15 mouse cellular contexts compared by ENCODE assay signal in the genomic region with DNA sequence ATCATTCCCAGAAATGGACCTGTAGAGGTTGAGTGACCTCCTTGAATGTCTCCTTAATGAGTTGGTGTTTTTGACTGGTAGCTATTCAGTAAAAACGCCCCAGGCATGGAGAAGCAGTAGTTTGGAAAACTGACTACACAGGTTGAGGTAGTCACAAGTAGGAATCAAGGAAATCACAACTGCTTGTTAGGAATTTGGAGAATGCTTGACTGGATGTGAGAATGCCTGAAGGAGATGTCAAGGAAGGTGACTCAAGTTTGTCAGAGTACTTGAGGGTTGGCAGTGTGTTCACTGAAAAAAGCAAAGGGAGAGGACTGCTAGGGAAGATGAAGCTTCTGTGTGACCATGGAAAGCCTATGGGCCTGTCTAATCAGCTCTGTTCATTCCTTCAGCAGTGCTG. TPM values are rescaled to one million over a fixed set of nuclear protein-coding genes. Genes with fewer than 3 reads are reported as not detected.
DNase-seq lines count a peak whose midpoint lies in the region; ATAC-seq and TF ChIP-seq lines count a peak whose summit lies in the region.
"Had no signal": no experiment of that assay in that cellular context is flagged by ENCODE, and none has a peak within 500 bp of the region (broad histone marks: within the 10 kb centered on the region; RNA-seq: fewer than 3 reads in every experiment).

No protein-coding gene starts in this region.

- 0 out of 2 replicates have a peak, but pooled peaks cover 3% of the 10 kb centered on the region for H3K9me3 ChIP-seq in heart, embryonic 13.5 days
- no peaks in the 10 kb centered on the region for H3K9me3 ChIP-seq in lung, embryonic 16.5 days (ENCODE audit: control insufficient read depth, low read length)
- no peaks in the 10 kb centered on the region for H3K9me3 ChIP-seq in CH12.LX (replicated peaks; ENCODE audit: low read length)
- H3K9me3 ChIP-seq in embryonic facial prominence, embryonic 12.5 days = no peaks in the 10 kb centered on the region

- TF ChIP-seq POLR2A in CH12.LX (IDR thresholded peaks at IDR 0.05; ENCODE audit: low read depth, low read length) = no peak

- dilution Hi-C loops in CH12.LX (cut with MboI; ENCODE audit: extremely low pct_ligation_motif_present, extremely low pct_unique_long_range_greater_than_20kb, low sequenced_read_pairs) = no loop called here

- no peak for TF ChIP-seq RAD21 in CH12.LX (IDR thresholded peaks at IDR 0.05; ENCODE audit: low read depth, low read length)

- in situ Hi-C loops in CH12.LX (cut with MboI; ENCODE audit: low pct_ligation_motif_present, low pct_unique_long_range_greater_than_20kb, low sequenced_read_pairs) = no loop called here

- H3K27me3 ChIP-seq in heart, embryonic 13.5 days (replicated peaks) = no peaks in the 10 kb centered on the region
- H3K27me3 ChIP-seq in lung, embryonic 16.5 days (ENCODE audit: control insufficient read depth, insufficient read depth, low read depth, low read length) = no peaks in the 10 kb centered on the region
- no peaks in the 10 kb centered on the region for H3K27me3 ChIP-seq in CH12.LX (replicated peaks)
- H3K27me3 ChIP-seq in embryonic facial prominence, embryonic 12.5 days = no peaks in the 10 kb centered on the region

- H3K27ac ChIP-seq in heart, embryonic 13.5 days (replicated peaks) = no peak overlapping the region
- no peak overlapping the region for H3K27ac ChIP-seq in lung, embryonic 16.5 days (ENCODE audit: low read length)
- no peak overlapping the region for H3K27ac ChIP-seq in CH12.LX (ENCODE audit: insufficient read depth, low read depth)
- H3K27ac ChIP-seq in embryonic facial prominence, embryonic 12.5 days = no peak overlapping the region
- H3K27ac ChIP-seq: kidney, postnatal 0 days; liver, embryonic 14.5 days; stomach, postnatal 0 days had no signal

- no peak for TF ChIP-seq EP300 in CH12.LX (IDR thresholded peaks at IDR 0.05; ENCODE audit: low read length)

- peak overlapping the region; percentile 85; the same call in 1 of the 2 replicates for H3K4me2 ChIP-seq in heart, embryonic 13.5 days
- peak overlapping the region; percentile 63; the same call in 1 of the 2 replicates for H3K4me2 ChIP-seq in lung, embryonic 16.5 days (ENCODE audit: low read depth, low read length)
- H3K4me2 ChIP-seq in CH12.LX (ENCODE audit: insufficient read depth, low read depth, poor library complexity, severe bottlenecking) = peak overlapping the region; percentile 96; the same call in 1 of the 2 replicates
- peak overlapping the region; percentile 61; the same call in 1 of the 2 replicates for H3K4me2 ChIP-seq in embryonic facial prominence, embryonic 12.5 days (replicated peaks)

- no peak overlapping the region for H3K4me3 ChIP-seq in heart, embryonic 13.5 days
- no peak overlapping the region for H3K4me3 ChIP-seq in lung, embryonic 16.5 days (ENCODE audit: low read length)
- H3K4me3 ChIP-seq in CH12.LX (replicated peaks in 1 of 3; ENCODE audit: low read depth in 2 of 3, low read length in 2 of 3, poor library complexity in 1 of 3) = no peak overlapping the region
- no peak overlapping the region for H3K4me3 ChIP-seq in embryonic facial prominence, embryonic 12.5 days

- TF ChIP-seq CTCF in CH12.LX (conservative IDR thresholded peaks at IDR 0.05 in 1 of 2, IDR thresholded peaks at IDR 0.05 in 1 of 2; ENCODE audit: low read depth in 2 of 2, low read length in 2 of 2) = no peak

- H3K9ac ChIP-seq in heart, embryonic 13.5 days = no peak overlapping the region
- no peak overlapping the region for H3K9ac ChIP-seq in lung, embryonic 16.5 days (ENCODE audit: low read length)
- H3K9ac ChIP-seq in CH12.LX (ENCODE audit: insufficient read depth, low read depth) = no peak overlapping the region; the same call in 1 of the 2 replicates
- H3K9ac ChIP-seq in embryonic facial prominence, embryonic 12.5 days = no peak overlapping the region
- H3K9ac ChIP-seq: liver, embryonic 14.5 days had no signal

- peaks cover 42% of the 10 kb centered on the region for H3K4me1 ChIP-seq in heart, embryonic 13.5 days
- H3K4me1 ChIP-seq in lung, embryonic 16.5 days (replicated peaks; ENCODE audit: control insufficient read depth, insufficient read depth, low read length) = peaks cover 22% of the 10 kb centered on the region
- peaks cover 2 to 28% of the 10 kb centered on the region in 2 experiments; a peak in 3 of 4 replicates for H3K4me1 ChIP-seq in CH12.LX (ENCODE audit: control insufficient read depth in 1 of 2, insufficient read depth in 2 of 2)
- peaks cover 18% of the 10 kb centered on the region for H3K4me1 ChIP-seq in embryonic facial prominence, embryonic 12.5 days

- H3K36me3 ChIP-seq in heart, embryonic 13.5 days = peaks cover 26% of the 10 kb centered on the region
- H3K36me3 ChIP-seq in lung, embryonic 16.5 days (ENCODE audit: control insufficient read depth, insufficient read depth, low read length) = 0 out of 2 replicates have a peak, but pooled peaks cover 2% of the 10 kb centered on the region
- H3K36me3 ChIP-seq in CH12.LX (replicated peaks in 1 of 2; ENCODE audit: control insufficient read depth in 1 of 2, insufficient read depth in 1 of 2, low read length in 1 of 2) = peaks cover 0 to 12% of the 10 kb centered on the region in 2 experiments
- H3K36me3 ChIP-seq in embryonic facial prominence, embryonic 12.5 days = peaks cover 14% of the 10 kb centered on the region

- no peak for DNase-seq in heart, postnatal 10 days
- DNase-seq in lung, postnatal 4 days = no peak
- DNase-seq in CH12.LX (ENCODE audit: extremely low read depth) = no peak
- DNase-seq in adrenal gland, postnatal 36 days = no peak
- DNase-seq in frontal cortex, postnatal 10 days (ENCODE audit: low spot score in 2 of 2) = no peak
- DNase-seq: B cell, adult 2 months; cerebellum, adult 18-20 months; thymus, postnatal 4 days had no signal

- H3K79me2 ChIP-seq in CH12.LX (replicated peaks; ENCODE audit: control insufficient read depth, extremely low read depth, insufficient read depth, poor library complexity, severe bottlenecking) = peaks cover 47% of the 10 kb centered on the region

- ATAC-seq in heart, embryonic 13.5 days (ENCODE audit: extremely low read depth, insufficient number of reproducible peaks, low FRiP score, low TSS enrichment) = no peak
- no peak for ATAC-seq in lung, embryonic 16.5 days (ENCODE audit: low read depth)
- ATAC-seq in embryonic facial prominence, embryonic 12.5 days (ENCODE audit: insufficient number of reproducible peaks, insufficient read depth, low FRiP score, low TSS enrichment) = no peak
- ATAC-seq: activated CD4-positive, CD25-positive, alpha-beta regulatory T cell, adult 4 months had no signal

- intact Hi-C loops in heart, postnatal 10 days (cut with DNase I) = no loop called here

- WGBS in heart, embryonic 13.5 days = 91% methylated on average over 1 of the region's 1 CpGs
- WGBS in lung, embryonic 16.5 days = 59% methylated on average over 1 of the region's 1 CpGs
- WGBS in embryonic facial prominence, embryonic 12.5 days = 92% methylated on average over 1 of the region's 1 CpGs

TF ChIP-seq in CH12.LX, 34 proteins besides CTCF, POLR2A, EP300 and RAD21 (continues in another document):
- TF ChIP-seq PAX5 (IDR thresholded peaks at IDR 0.05; ENCODE audit: low read length) (no peak), ZC3H11A (IDR thresholded peaks at IDR 0.05; ENCODE audit: low read depth, low read length) (no peak), JUND (conservative IDR thresholded peaks at IDR 0.05; ENCODE audit: low read depth, low read length) (no peak), TCF12 (IDR thresholded peaks at IDR 0.05; ENCODE audit: low read depth, low read length) (no peak), USF2 (conservative IDR thresholded peaks at IDR 0.05; ENCODE audit: low read depth, low read length) (no peak), BHLHE40 (IDR thresholded peaks at IDR 0.05; ENCODE audit: low read depth, low read length) (no peak), ELF1 (IDR thresholded peaks at IDR 0.05; ENCODE audit: low read depth, low read length) (no peak), ZKSCAN1 (IDR thresholded peaks at IDR 0.05; ENCODE audit: borderline replicate concordance, low read depth, low read length) (no peak), CHD1 (IDR thresholded peaks at IDR 0.05; ENCODE audit: low read depth, low read length) (no peak), ETS1 (conservative IDR thresholded peaks at IDR 0.05; ENCODE audit: low read depth, low read length) (no peak), RCOR1 (conservative IDR thresholded peaks at IDR 0.05; ENCODE audit: low read depth, low read length) (no peak), SIN3A (IDR thresholded peaks at IDR 0.05; ENCODE audit: low read length) (no peak), USF1 (IDR thresholded peaks at IDR 0.05; ENCODE audit: low read depth, low read length) (no peak)

RNA-seq across cellular contexts. Expression of gene Gabpb1, which starts 1.2 kb away (rescaled TPM):
- 31.3 and 31.6 TPM in 2 replicates for polyA plus RNA-seq in heart, embryonic 13.5 days (2015; fragmentation: Nextera tagmentation; extraction: Ambion mirVana)
- total RNA-seq in heart, postnatal 10 days (2021) = 10 to 100 TPM; 20.9 to 24.3 TPM
- polyA plus RNA-seq in lung, embryonic 16.5 days (2015; fragmentation: Nextera tagmentation; extraction: Ambion mirVana) = 53.0 and 58.6 TPM in 2 replicates
- total RNA-seq in CH12.LX (2012; rRNA removed) = 23.9 and 25.5 TPM in 2 replicates
- total RNA-seq in CH12.LX (2014; rRNA removed) = 50.1 and 56.8 TPM in 2 replicates
- polyA plus RNA-seq in CH12.LX (2012; ENCODE audit: insufficient read length, low read depth) = 50.2 and 52.1 TPM in 2 replicates
- polyA plus RNA-seq in embryonic facial prominence, embryonic 12.5 days (2016; fragmentation: Nextera tagmentation; extraction: Ambion mirVana) = 66.4 and 71.6 TPM in 2 replicates
- 10 to 100 TPM; 15.3 to 19.5 TPM for total RNA-seq in adrenal gland, postnatal 36 days (2021)

RNA-seq across cellular contexts. Expression of gene Usp8, which starts 29.8 kb away (rescaled TPM):
- 26.7 and 28.4 TPM in 2 replicates for polyA plus RNA-seq in heart, embryonic 13.5 days (2015; fragmentation: Nextera tagmentation; extraction: Ambion mirVana)
- total RNA-seq in heart, postnatal 10 days (2021) = 10 to 100 TPM; 32.1 to 36.2 TPM
- polyA plus RNA-seq in lung, embryonic 16.5 days (2015; fragmentation: Nextera tagmentation; extraction: Ambion mirVana) = 43.0 and 43.4 TPM in 2 replicates
- total RNA-seq in CH12.LX (2012; rRNA removed) (24.2 TPM in 2 replicates), CH12.LX (2014; rRNA removed) (23.5 and 24.1 TPM in 2 replicates)
- polyA plus RNA-seq in CH12.LX (2012; ENCODE audit: insufficient read length, low read depth) = 41.5 and 43.0 TPM in 2 replicates
- polyA plus RNA-seq in embryonic facial prominence, embryonic 12.5 days (2016; fragmentation: Nextera tagmentation; extraction: Ambion mirVana) = 38.7 and 43.7 TPM in 2 replicates
- 10 to 100 TPM; 66.9 to 76.5 TPM for total RNA-seq in adrenal gland, postnatal 36 days (2021)

RNA-seq across cellular contexts. Expression of gene Hdc, which starts 58.3 kb away (rescaled TPM):
- 3.8 and 4.2 TPM in 2 replicates for polyA plus RNA-seq in heart, embryonic 13.5 days (2015; fragmentation: Nextera tagmentation; extraction: Ambion mirVana)
- 1 to 10 TPM; 2.6 to 2.7 TPM for total RNA-seq in heart, postnatal 10 days (2021)
- 12.3 and 16.9 TPM in 2 replicates for polyA plus RNA-seq in lung, embryonic 16.5 days (2015; fragmentation: Nextera tagmentation; extraction: Ambion mirVana)
- total RNA-seq in CH12.LX (2012; rRNA removed) = 0.80 and 1.8 TPM in 2 replicates
- total RNA-seq in CH12.LX (2014; rRNA removed) = 1.5 and 2.9 TPM in 2 replicates
- polyA plus RNA-seq in CH12.LX (2012; ENCODE audit: insufficient read length, low read depth) = 1.1 and 1.6 TPM in 2 replicates
- polyA plus RNA-seq in embryonic facial prominence, embryonic 12.5 days (2016; fragmentation: Nextera tagmentation; extraction: Ambion mirVana) = 0.99 and 1.3 TPM in 2 replicates
- 10 to 100 TPM in 1 of 2 experiments, 1 to 10 TPM in 1; 2.6 to 25.9 TPM for total RNA-seq in adrenal gland, postnatal 36 days (2021)
